In genomic region chr8:67206064-67206463, GRCm38 (mm10) we compare ENCODE assay signal across 11 mouse cellular contexts.
"Had no signal": no experiment of that assay in that cellular context is flagged by ENCODE, and none has a peak within 500 bp of the region (broad histone marks: within the 10 kb centered on the region; RNA-seq: fewer than 3 reads in every experiment).

No protein-coding gene starts in this region.

- ATAC-seq: lung, postnatal 0 days had no signal

- H3K9me3 ChIP-seq: kidney, embryonic 15.5 days; limb, embryonic 10.5 days; liver, embryonic 15.5 days had no signal

- H3K9ac ChIP-seq: kidney, embryonic 15.5 days; liver, embryonic 15.5 days had no signal

- H3K27ac ChIP-seq: kidney, embryonic 15.5 days; limb, embryonic 10.5 days; liver, embryonic 15.5 days had no signal

- H3K27me3 ChIP-seq: kidney, embryonic 15.5 days; liver, embryonic 15.5 days had no signal

- H3K4me3 ChIP-seq: kidney, embryonic 15.5 days; limb, embryonic 10.5 days; liver, embryonic 15.5 days had no signal

- DNase-seq: kidney, adult 2 months; kidney, postnatal 14 days; lung, adult 2 months; lung, postnatal 36 days; right cerebral cortex, postnatal 14 days; thymus, postnatal 4 days had no signal

- H3K36me3 ChIP-seq: kidney, embryonic 15.5 days; limb, embryonic 10.5 days; liver, embryonic 15.5 days had no signal

- H3K4me2 ChIP-seq: kidney, embryonic 15.5 days; liver, embryonic 11.5 days; liver, embryonic 15.5 days had no signal

- H3K4me1 ChIP-seq: kidney, embryonic 15.5 days; limb, embryonic 10.5 days; liver, embryonic 15.5 days had no signal
